Mouse (Mus musculus): Measurements from ENCODE around the gene Wipi1.

DNA sequence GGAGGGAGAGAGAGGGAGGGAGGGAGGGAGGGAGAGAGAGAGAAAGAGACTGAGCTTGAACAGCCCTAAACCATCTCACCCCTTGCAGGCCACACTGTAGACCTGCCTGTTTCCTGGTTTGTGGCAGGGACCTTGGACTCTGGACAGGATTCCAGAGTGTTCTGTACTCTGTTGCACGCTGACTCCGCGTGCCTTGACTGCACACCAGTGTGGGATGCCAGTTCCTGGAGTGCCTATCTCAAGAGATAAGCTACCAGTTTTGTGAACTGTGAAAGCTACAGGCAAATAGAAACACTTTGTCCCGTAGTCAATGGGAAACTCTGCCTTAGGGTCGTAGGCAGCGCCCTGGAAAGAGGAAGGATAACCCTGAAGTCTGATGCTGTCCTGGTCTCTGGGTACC lies 55.6 kb downstream of the Wipi1 start:
- no peak for TF ChIP-seq CTCF (IDR thresholded peaks at IDR 0.05; ENCODE audit: borderline replicate concordance, insufficient read depth, low read depth, low read length)
- TF ChIP-seq POLR2A (IDR thresholded peaks at IDR 0.05; ENCODE audit: borderline replicate concordance, insufficient read depth, low read length) = no peak
